Mouse (Mus musculus): ENCODE measurements around the gene Cdk15.

DNA sequence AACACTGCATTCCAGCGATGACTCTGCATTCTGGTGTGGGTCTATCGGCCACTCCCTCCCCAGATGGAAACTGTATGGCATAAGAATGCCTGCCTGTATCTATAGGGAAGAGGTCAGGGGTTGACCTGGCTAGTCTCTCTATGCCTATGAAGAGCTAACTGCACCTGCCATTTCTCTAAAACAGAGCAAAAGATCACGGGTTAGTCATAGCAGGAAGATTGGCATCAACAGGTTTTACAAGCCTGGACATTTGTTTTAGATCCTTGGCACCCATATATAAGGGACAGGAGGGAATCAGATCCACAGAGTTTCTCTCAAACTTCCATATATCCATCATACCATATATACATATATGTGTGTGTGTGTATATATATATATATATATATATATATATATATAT is 127.7 kb downstream of the Cdk15 start:
- no peak for TF ChIP-seq POLR2A (IDR thresholded peaks at IDR 0.05; ENCODE audit: insufficient read depth, low read depth, low read length)
- no peak for TF ChIP-seq CTCF (IDR thresholded peaks at IDR 0.05)
- TF ChIP-seq EP300 (IDR thresholded peaks at IDR 0.05; ENCODE audit: insufficient read depth, low read depth, low read length), result no peak
